Mouse (Mus musculus) bone marrow macrophage, adult 2 months (primary cell): Measurements from ENCODE around the gene Ppp1r16b.

Source experiments
- CTCF ChIP-seq: IDR thresholded peaks from 2 replicates; pipeline ENCODE4 v1.5.1; 2012; ENCODE audit warnings: low read depth, mild to moderate bottlenecking, low read length, moderate library complexity
- POLR2A ChIP-seq: IDR thresholded peaks from 2 replicates; pipeline ENCODE4 v1.6.1; 2012; ENCODE audit warnings: mild to moderate bottlenecking, low read depth, low read length, borderline replicate concordance

DNA sequence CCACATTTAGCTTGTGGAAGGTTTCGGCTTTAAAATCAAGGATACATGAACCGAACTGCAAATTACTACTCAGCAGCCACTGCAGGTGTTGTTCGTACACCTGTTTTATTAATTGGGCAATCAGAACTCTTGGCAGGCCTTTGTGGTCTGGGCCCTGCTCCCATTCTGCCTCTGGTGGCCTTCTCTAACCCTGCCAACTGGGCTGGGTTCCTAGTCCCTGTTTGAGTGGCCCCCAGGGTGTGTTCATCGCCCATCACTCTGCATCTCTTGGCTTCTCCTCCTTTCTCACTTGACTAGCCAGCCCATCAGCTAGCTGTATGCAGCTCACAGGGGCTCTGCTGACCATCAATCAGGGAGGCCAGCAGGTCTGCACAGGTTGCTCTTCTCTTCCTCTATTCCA is 111.5 kb downstream of the Ppp1r16b start:
- TF ChIP-seq POLR2A (no peak), CTCF (no peak)
